In genomic region chr7:83443596-83444278, GRCm38 (mm10) we compare ENCODE assay signal across 7 mouse cellular contexts.
DNase-seq lines count a peak whose midpoint lies in the region; ATAC-seq and TF ChIP-seq lines count a peak whose summit lies in the region.

No protein-coding gene starts in this region.

- TF ChIP-seq EP300 in liver, postnatal 0 days (IDR thresholded peaks at IDR 0.05; ENCODE audit: low read depth) = no peak

- H3K4me1 ChIP-seq in liver, postnatal 0 days (ENCODE audit: insufficient read depth) = no peaks in the 10 kb centered on the region
- H3K4me1 ChIP-seq in embryonic facial prominence, embryonic 15.5 days = peaks cover 25% of the 10 kb centered on the region
- H3K4me1 ChIP-seq in neural tube, embryonic 14.5 days (ENCODE audit: control insufficient read depth, insufficient read depth, low read length) = no peaks in the 10 kb centered on the region

- no peak for TF ChIP-seq CTCF in liver, postnatal 0 days (IDR thresholded peaks at IDR 0.05; ENCODE audit: low read depth)

- no peak for ATAC-seq in liver, postnatal 0 days
- ATAC-seq in embryonic facial prominence, embryonic 15.5 days (ENCODE audit: insufficient number of reproducible peaks, low FRiP score, low TSS enrichment, low read depth) = peak; percentile 82
- ATAC-seq in neural tube, embryonic 14.5 days (ENCODE audit: low read depth) = peak; percentile 41; the same call in 1 of the 2 replicates

- H3K36me3 ChIP-seq in liver, postnatal 0 days (replicated peaks; ENCODE audit: insufficient read depth, low read length) = no peaks in the 10 kb centered on the region
- no peaks in the 10 kb centered on the region for H3K36me3 ChIP-seq in embryonic facial prominence, embryonic 15.5 days
- H3K36me3 ChIP-seq in neural tube, embryonic 14.5 days (ENCODE audit: control insufficient read depth, insufficient read depth, low read length) = no peaks in the 10 kb centered on the region

- no peak overlapping the region for H3K27ac ChIP-seq in liver, postnatal 0 days (ENCODE audit: low read depth)
- H3K27ac ChIP-seq in embryonic facial prominence, embryonic 15.5 days (replicated peaks) = peak overlapping the region; percentile 91
- H3K27ac ChIP-seq in neural tube, embryonic 14.5 days (ENCODE audit: low read depth, low read length) = no peak overlapping the region

- no peaks in the 10 kb centered on the region for H3K9me3 ChIP-seq in liver, postnatal 0 days (ENCODE audit: low read length)
- no peaks in the 10 kb centered on the region for H3K9me3 ChIP-seq in embryonic facial prominence, embryonic 15.5 days (replicated peaks)
- H3K9me3 ChIP-seq in neural tube, embryonic 14.5 days (ENCODE audit: control insufficient read depth, low read length) = no peaks in the 10 kb centered on the region

- no peak overlapping the region for H3K9ac ChIP-seq in liver, postnatal 0 days (replicated peaks)
- H3K9ac ChIP-seq in embryonic facial prominence, embryonic 15.5 days = no peak overlapping the region
- H3K9ac ChIP-seq in neural tube, embryonic 14.5 days (replicated peaks; ENCODE audit: low read depth, low read length) = no peak overlapping the region

- 60% methylated on average over 16 of the region's 16 CpGs for WGBS in liver, postnatal 0 days (ENCODE audit: insufficient replicate concordance)
- WGBS in embryonic facial prominence, embryonic 15.5 days = 15% methylated on average over 16 of the region's 16 CpGs
- WGBS in neural tube, embryonic 14.5 days = 26% methylated on average over 16 of the region's 16 CpGs

- no peak overlapping the region for H3K4me2 ChIP-seq in liver, postnatal 0 days (ENCODE audit: low read depth, low read length)
- H3K4me2 ChIP-seq in embryonic facial prominence, embryonic 15.5 days (replicated peaks) = peak overlapping the region; percentile 29; the same call in 1 of the 2 replicates
- no peak overlapping the region for H3K4me2 ChIP-seq in neural tube, embryonic 14.5 days (ENCODE audit: low read depth, low read length)

- no peak overlapping the region for H3K4me3 ChIP-seq in liver, postnatal 0 days (ENCODE audit: low read depth, low read length)
- no peak overlapping the region for H3K4me3 ChIP-seq in embryonic facial prominence, embryonic 15.5 days (replicated peaks)
- no peak overlapping the region for H3K4me3 ChIP-seq in neural tube, embryonic 14.5 days (ENCODE audit: low read depth, low read length)

- peak; percentile 35 for DNase-seq in liver
- DNase-seq in liver, postnatal 0 days = no peak
- peak; percentile 68 for DNase-seq in hindlimb bud, embryonic 11.5 days (ENCODE audit: extremely low spot score, low read depth, low spot score)
- DNase-seq in gastrocnemius, adult 8-10 months (ENCODE audit: low spot score in 2 of 2) = no peak
- DNase-seq in layer of hippocampus, adult 11-12 months (ENCODE audit: low spot score) = no peak

- no peaks in the 10 kb centered on the region for H3K27me3 ChIP-seq in liver, postnatal 0 days (ENCODE audit: insufficient read depth, low read length)
- no peaks in the 10 kb centered on the region for H3K27me3 ChIP-seq in embryonic facial prominence, embryonic 15.5 days
- H3K27me3 ChIP-seq in neural tube, embryonic 14.5 days (ENCODE audit: control insufficient read depth, insufficient read depth, low read length) = no peaks in the 10 kb centered on the region

Comparison
In these comparisons a context has a peak if more than half of its experiments do, and no peak if none do; other contexts are left out.
1. DNase-seq: peak in liver (single experiment) and hindlimb bud, embryonic 11.5 days (single experiment); none in liver, postnatal 0 days (single experiment), gastrocnemius, adult 8-10 months (0 of 2) and layer of hippocampus, adult 11-12 months (single experiment).